Mouse (Mus musculus) gastrocnemius, adult 18-20 months (tissue): ENCODE measurements around the gene Clns1a. TPM values are rescaled to one million over a fixed set of nuclear protein-coding genes. Genes with fewer than 3 reads are reported as not detected.

ENCODE experiments used
- DNase-seq: peaks from one replicate; pipeline ENCODE4 v3.0.0; 2021; ENCODE audit warnings: low spot score
- total RNA-seq, 2 experiments: library from RNA; stranded (reverse); gene quantifications; 2 replicates each; pipeline ENCODE4 v1.2.3; 2021

The Clns1a gene
- total RNA-seq, 2 experiments from 2014 or later = 28.2 to 30.6 TPM

GRCm38 (mm10) chr7:97765181-97765962 is 68.9 kb downstream of the Clns1a start:
- peak; percentile 7 for DNase-seq

DNA sequence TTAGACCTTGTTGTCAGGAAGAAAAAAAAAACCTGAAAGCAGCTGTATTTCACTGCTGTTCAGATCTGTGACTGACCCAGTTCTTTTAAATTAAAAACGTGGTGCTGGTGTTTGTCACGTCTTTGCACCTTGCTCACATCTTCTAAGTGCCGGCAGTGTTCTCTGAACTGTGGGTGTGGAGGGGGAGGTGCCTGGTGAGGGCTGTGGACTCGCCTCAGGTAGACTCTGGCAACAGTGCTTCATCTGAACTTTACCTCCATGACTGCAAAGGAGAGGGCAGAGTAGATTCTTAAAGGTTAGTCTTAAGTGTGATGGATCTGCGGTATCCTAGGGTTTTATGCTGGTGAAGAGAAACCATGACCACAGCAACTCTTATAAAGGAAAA is 69.5 kb downstream of the Clns1a start:
- no peak for DNase-seq

DNA sequence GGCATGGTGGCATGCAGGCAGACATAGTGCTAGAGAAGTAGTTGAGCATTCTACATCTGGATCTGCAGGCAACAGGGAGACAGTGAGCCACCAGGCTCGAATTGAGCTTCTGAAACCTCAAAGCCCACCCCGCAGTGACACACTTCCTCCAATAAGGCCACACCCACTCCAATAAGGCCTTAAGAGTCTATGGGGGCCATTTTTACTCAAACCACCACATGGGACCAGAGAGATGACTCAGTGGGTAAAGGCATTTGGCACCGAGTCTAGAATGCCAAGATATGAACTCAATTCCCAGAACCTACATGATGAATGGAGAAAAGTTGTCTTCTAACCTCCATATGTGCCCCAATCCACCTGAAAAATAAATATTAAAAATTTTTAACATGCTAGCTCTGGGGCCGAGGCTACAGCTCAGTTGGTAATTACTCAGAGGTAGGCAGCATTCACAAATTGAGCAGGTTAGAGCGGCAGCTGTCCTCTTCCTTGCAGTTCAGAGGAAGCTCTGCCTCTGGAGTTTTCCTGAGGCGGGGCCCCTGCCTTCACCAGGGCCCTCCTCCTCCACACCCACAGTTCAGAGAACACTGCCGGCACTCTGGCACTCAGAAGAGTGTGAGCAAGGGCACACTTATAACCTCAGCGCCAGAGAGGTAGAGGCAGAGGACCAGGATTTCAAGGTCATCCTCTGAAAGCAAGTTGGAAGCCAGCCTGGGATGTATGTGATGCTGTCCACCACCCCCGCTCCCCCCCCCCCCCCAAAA is 70.2 kb downstream of the Clns1a start:
- DNase-seq = no peak

- no peak for DNase-seq
Measured at GRCm38 (mm10) chr7:97767841-97768240, 71.4 kb downstream of the Clns1a start.

DNA sequence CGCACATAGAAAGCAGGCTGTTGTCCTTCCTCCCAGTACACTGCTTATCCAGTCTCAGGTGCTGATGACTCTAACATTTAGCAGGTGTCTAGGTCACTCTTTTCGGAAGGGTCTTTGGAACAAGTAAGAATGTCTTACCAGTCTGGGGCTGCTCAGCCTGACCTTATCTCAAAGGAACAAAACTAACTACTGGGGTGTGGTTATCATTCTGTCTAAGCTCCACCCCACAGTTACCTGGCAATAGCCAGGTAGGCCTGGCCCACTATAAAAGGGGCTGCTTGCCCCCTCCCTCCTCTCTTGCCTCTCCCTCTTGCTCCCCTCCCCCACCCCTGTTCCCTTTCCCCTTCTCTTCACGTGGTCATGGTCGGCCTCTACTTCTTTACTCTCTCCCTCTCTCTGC is 72.6 kb downstream of the Clns1a start:
- no peak for DNase-seq

Other genes starting within 250 kb of the Clns1a start
- under 1 TPM in 1 of 2 experiments, not detected in 1; 0.14 TPM for gene Kctd14, start 245.3 kb upstream of the Clns1a start, total RNA-seq
- gene Ints4, start 215.7 kb upstream of the Clns1a start, total RNA-seq = 10 to 100 TPM; 23.7 to 26.4 TPM
- gene Aamdc, start 117.1 kb upstream of the Clns1a start, total RNA-seq = 100 to 1,000 TPM; 125 to 130 TPM
- gene Rsf1, start 116.7 kb upstream of the Clns1a start, total RNA-seq = 10 to 100 TPM; 13.1 to 16.2 TPM
- under 1 TPM; 0.38 to 0.59 TPM for gene Aqp11, start 41.7 kb downstream of the Clns1a start, total RNA-seq
- 10 to 100 TPM; 19.2 to 26.1 TPM for gene Pak1, start 91.9 kb downstream of the Clns1a start, total RNA-seq
- gene Gdpd4, start 223.3 kb downstream of the Clns1a start, total RNA-seq = not detected